Mouse (Mus musculus): ENCODE measurements around the gene Cfap157. TPM values are rescaled to one million over a fixed set of nuclear protein-coding genes. Genes with fewer than 3 reads are reported as not detected.

Gene Cfap157
- polyA plus RNA-seq (2015; fragmentation: Nextera tagmentation; extraction: Ambion mirVana) = 0.25 TPM in 1 of 2 replicates, not detected in the other

DNA sequence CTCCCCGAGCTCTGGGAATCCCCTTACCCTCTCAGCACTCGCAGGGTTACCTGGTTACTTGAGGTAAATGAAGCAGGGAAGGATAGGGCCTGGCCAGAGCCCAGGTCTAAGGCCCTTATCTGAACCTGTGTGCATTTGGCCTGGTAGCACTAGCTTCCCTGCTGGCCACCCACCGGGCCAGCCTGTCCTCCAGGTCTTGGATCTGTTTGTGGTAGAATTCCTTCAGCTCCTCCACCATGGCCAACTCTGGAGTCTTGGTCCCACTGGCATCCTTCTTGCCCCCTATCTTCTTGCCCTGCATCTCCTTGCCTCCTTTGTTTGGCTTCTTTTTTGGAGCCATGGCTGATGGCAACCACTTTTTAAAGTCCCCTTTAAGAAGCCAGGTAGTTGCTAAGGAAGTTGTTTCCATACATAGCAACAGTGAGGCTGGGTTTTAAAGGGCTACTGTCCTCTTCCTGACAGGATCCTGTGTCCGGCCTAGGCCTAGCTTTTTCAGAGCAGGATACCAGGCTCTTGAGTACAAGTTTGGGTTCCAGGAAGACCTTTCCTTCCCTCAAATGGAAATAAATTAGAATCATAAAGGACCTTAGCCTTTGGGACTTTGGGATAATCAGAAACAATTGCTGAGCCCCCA is at the start of gene Cfap157:
Gene Cfap157, minus strand, starts transcription at position 381 of the 634 bp plus-strand sequence.
- TF ChIP-seq EP300 (IDR thresholded peaks at IDR 0.05; ENCODE audit: low read depth) (no peak), CTCF (IDR thresholded peaks at IDR 0.05; ENCODE audit: low read depth) (no peak)
- H3K9me3 ChIP-seq (ENCODE audit: low read length) = no peaks in the 10 kb centered on the region
- H3K27me3 ChIP-seq (ENCODE audit: insufficient read depth, low read length) = no peaks in the 10 kb centered on the region
- no peak within 1 kb of the TSS for H3K9ac ChIP-seq (replicated peaks)
- no peak within 1 kb of the TSS for H3K4me3 ChIP-seq (ENCODE audit: low read depth, low read length)
- no peak within 1 kb of the TSS for H3K4me2 ChIP-seq (ENCODE audit: low read depth, low read length)
- H3K4me1 ChIP-seq (ENCODE audit: insufficient read depth) = no peaks in the 10 kb centered on the region
- H3K27ac ChIP-seq (ENCODE audit: low read depth) = no peak within 1 kb of the TSS
- ATAC-seq = 0 out of 2 replicates have a peak, but pooled peaks have one; percentile 33
- WGBS (ENCODE audit: insufficient replicate concordance) = 56% methylated on average over 4 of the region's 4 CpGs
- H3K36me3 ChIP-seq (replicated peaks; ENCODE audit: insufficient read depth, low read length) = no peaks in the 10 kb centered on the region
- DNase-seq = no peak

DNA sequence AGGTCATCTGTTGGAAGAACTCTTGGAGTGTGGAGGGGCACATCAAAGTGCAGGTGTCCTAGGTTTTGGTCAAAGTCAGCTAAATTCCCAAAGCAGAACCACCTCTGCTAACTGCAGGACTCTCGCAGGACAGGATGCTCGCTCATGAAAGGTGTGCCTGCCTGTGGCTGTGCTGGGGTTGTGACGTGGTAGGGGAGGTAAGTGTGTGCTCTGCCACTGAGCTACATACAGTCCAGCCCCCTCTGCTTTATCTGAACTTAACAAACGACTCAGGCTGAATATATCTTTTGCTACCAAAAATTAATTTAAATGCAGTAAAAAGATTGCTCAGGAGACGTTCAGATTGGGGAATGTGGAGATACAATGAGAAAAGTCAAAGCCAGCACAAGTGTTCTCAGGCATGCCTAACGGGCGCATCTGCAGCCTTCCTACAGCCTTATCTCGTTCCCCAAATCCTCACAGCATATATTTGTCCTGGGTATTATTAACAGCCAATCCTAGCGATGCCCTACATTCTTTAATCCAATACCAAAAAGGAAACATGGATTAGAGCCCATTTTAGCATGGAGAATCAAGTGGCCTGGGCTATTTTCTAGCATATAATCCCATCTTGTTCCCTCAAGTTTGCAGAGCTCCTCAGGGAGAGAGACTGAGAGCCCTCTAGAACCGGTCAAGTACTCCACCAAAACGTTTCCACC is 44.9 kb upstream of the Cfap157 start:
- Histone ChIP-seq H3K27ac (ENCODE audit: low read depth) (no peak overlapping the region), H3K27me3 (ENCODE audit: insufficient read depth, low read length) (no peaks in the 10 kb centered on the region), H3K36me3 (replicated peaks; ENCODE audit: insufficient read depth, low read length) (no peaks in the 10 kb centered on the region), H3K4me2 (ENCODE audit: low read depth, low read length) (no peak overlapping the region), H3K9me3 (ENCODE audit: low read length) (no peaks in the 10 kb centered on the region), H3K4me3 (ENCODE audit: low read depth, low read length) (no peak overlapping the region), H3K4me1 (ENCODE audit: insufficient read depth) (no peaks in the 10 kb centered on the region; the same call in 1 of the 2 replicates), H3K9ac (replicated peaks) (no peak overlapping the region)
- TF ChIP-seq CTCF (IDR thresholded peaks at IDR 0.05; ENCODE audit: low read depth) (no peak), EP300 (IDR thresholded peaks at IDR 0.05; ENCODE audit: low read depth) (no peak)
- ATAC-seq (no peak), DNase-seq (no peak)
- 54% methylated on average over 11 of the region's 11 CpGs for WGBS (ENCODE audit: insufficient replicate concordance)

DNA sequence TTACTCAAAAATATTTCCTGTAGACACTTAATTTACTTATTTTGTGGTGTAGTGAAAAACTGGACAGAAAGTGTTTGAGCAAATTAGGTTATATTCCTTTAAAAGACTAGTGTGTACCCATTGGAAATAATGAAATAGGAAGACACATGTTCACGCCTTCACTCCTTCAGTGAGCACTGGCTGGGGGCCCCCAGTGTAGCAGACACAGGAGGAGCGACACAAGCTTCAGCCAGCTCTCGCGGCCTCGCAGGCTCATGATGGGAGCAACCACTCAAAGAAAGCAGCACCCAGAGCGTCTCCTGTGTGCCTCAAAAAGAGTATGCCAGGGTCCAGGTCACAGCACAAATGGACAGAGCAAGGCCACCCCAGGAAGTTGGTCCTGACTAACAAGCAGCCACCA is 41.6 kb upstream of the Cfap157 start:
- Histone ChIP-seq H3K4me2 (ENCODE audit: low read depth, low read length) (no peak overlapping the region), H3K9me3 (ENCODE audit: low read length) (no peaks in the 10 kb centered on the region), H3K27ac (ENCODE audit: low read depth) (no peak overlapping the region), H3K27me3 (ENCODE audit: insufficient read depth, low read length) (no peaks in the 10 kb centered on the region), H3K36me3 (replicated peaks; ENCODE audit: insufficient read depth, low read length) (no peaks in the 10 kb centered on the region), H3K4me3 (ENCODE audit: low read depth, low read length) (no peak overlapping the region), H3K9ac (replicated peaks) (no peak overlapping the region), H3K4me1 (ENCODE audit: insufficient read depth) (peaks cover 2% of the 10 kb centered on the region; the same call in 1 of the 2 replicates)
- WGBS (ENCODE audit: insufficient replicate concordance) = 74% methylated on average over 6 of the region's 6 CpGs
- DNase-seq (no peak), ATAC-seq (no peak)
- no peak for TF ChIP-seq EP300 (IDR thresholded peaks at IDR 0.05; ENCODE audit: low read depth)
- no peak for TF ChIP-seq CTCF (IDR thresholded peaks at IDR 0.05; ENCODE audit: low read depth)

DNA sequence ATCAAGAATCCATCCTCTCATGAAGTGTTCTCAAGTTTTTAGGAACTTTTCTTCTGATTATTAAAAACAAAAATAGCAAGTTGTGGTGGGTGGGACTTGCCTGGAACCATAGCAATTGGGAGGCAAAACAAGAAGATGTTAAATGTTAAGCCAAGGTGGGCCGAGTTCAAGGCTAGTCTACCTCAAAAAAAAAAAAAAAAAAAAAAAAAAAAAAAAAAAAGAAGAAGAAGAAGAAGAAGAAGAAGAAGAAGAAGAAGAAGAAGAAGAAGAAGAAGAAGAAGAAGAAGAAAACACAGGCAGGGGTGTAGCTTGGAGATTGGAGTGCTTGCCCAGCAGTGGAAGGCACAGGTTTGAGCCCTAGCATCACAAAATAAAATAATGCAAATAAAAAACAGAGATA is 40.5 kb upstream of the Cfap157 start:
- 64% methylated on average over 1 of the region's 1 CpGs for WGBS (ENCODE audit: insufficient replicate concordance)

DNA sequence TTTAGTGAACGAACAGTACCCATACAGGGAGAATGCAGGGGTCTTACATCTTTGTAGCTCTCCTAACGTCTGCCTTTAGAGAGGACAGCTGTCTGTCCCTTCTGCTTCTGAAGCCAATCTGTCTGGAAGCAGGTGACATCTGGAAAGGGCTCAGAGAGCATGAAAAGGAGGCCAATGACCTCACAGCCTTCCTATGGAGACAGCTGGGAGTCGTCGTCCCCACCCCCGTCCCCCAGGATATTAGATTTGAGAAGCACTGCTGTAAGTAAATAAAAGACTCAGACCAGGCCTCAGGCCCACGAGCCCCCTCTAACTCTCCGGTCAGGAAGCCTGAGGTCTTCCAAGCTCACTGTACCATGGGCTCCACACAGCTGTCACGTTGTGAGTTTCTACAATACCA is 40.0 kb upstream of the Cfap157 start:
- Histone ChIP-seq H3K27ac (ENCODE audit: low read depth) (peak overlapping the region; percentile 71), H3K4me1 (ENCODE audit: insufficient read depth) (peaks cover 2% of the 10 kb centered on the region; the same call in 1 of the 2 replicates), H3K4me3 (ENCODE audit: low read depth, low read length) (no peak overlapping the region), H3K27me3 (ENCODE audit: insufficient read depth, low read length) (no peaks in the 10 kb centered on the region), H3K9me3 (ENCODE audit: low read length) (no peaks in the 10 kb centered on the region), H3K4me2 (ENCODE audit: low read depth, low read length) (no peak overlapping the region), H3K9ac (replicated peaks) (no peak overlapping the region), H3K36me3 (replicated peaks; ENCODE audit: insufficient read depth, low read length) (no peaks in the 10 kb centered on the region)
- 56% methylated on average over 8 of the region's 8 CpGs for WGBS (ENCODE audit: insufficient replicate concordance)
- TF ChIP-seq EP300 (IDR thresholded peaks at IDR 0.05; ENCODE audit: low read depth) (no peak), CTCF (IDR thresholded peaks at IDR 0.05; ENCODE audit: low read depth) (no peak)
- DNase-seq (no peak), ATAC-seq (no peak)

More for the DNA sequence above, 40.5 kb upstream of the Cfap157 start:
- TF ChIP-seq EP300 (IDR thresholded peaks at IDR 0.05; ENCODE audit: low read depth) = no peak
- no peak for TF ChIP-seq CTCF (IDR thresholded peaks at IDR 0.05; ENCODE audit: low read depth)
- Histone ChIP-seq H3K4me3 (ENCODE audit: low read depth, low read length) (no peak overlapping the region), H3K9ac (replicated peaks) (no peak overlapping the region), H3K4me2 (ENCODE audit: low read depth, low read length) (no peak overlapping the region), H3K36me3 (replicated peaks; ENCODE audit: insufficient read depth, low read length) (no peaks in the 10 kb centered on the region), H3K27ac (ENCODE audit: low read depth) (peak overlapping the region; percentile 71), H3K4me1 (ENCODE audit: insufficient read depth) (peaks cover 2% of the 10 kb centered on the region; the same call in 1 of the 2 replicates), H3K9me3 (ENCODE audit: low read length) (no peaks in the 10 kb centered on the region), H3K27me3 (ENCODE audit: insufficient read depth, low read length) (no peaks in the 10 kb centered on the region)
- DNase-seq (no peak), ATAC-seq (no peak)

DNA sequence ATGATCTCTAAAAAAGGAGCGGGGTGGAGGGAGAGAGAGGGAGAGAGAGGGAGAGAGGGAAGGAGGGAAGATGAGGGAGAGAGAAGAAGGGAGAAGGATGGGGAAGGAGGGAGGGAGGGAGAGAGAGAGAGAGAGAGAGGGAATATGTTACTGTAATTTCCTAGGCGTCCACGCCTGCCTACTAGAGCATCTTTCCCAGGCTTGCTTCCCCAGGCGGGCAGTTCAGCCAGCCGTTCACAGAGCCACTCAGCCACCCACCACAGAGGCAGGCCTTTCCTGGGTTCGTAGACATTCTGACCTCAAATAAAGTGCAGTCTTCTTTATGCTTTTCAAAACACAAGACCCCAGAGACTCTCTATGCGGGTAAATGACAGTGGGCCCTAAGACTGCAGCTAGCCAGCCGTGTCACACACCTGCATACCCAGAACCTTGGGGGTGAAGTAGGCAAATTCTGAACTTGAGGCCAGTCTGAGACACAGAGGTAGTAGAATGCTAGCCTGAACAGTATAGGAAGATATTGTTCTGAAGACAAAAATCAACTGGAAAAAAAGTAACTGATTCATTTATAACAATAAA is 39.4 kb upstream of the Cfap157 start:
- no peaks in the 10 kb centered on the region for H3K36me3 ChIP-seq (replicated peaks; ENCODE audit: insufficient read depth, low read length)
- ATAC-seq = peak; percentile 31; the same call in 1 of the 2 replicates
- DNase-seq = no peak
- no peaks in the 10 kb centered on the region for H3K27me3 ChIP-seq (ENCODE audit: insufficient read depth, low read length)
- no peak overlapping the region for H3K4me2 ChIP-seq (ENCODE audit: low read depth, low read length)
- no peak overlapping the region for H3K9ac ChIP-seq (replicated peaks)
- no peaks in the 10 kb centered on the region for H3K9me3 ChIP-seq (ENCODE audit: low read length)
- peak overlapping the region; percentile 71; the same call in 1 of the 2 replicates for H3K27ac ChIP-seq (ENCODE audit: low read depth)
- 68% methylated on average over 8 of the region's 8 CpGs for WGBS (ENCODE audit: insufficient replicate concordance)
- no peak overlapping the region for H3K4me3 ChIP-seq (ENCODE audit: low read depth, low read length)
- H3K4me1 ChIP-seq (ENCODE audit: insufficient read depth) = peaks cover 2% of the 10 kb centered on the region; the same call in 1 of the 2 replicates
- no peak for TF ChIP-seq CTCF (IDR thresholded peaks at IDR 0.05; ENCODE audit: low read depth)
- no peak for TF ChIP-seq EP300 (IDR thresholded peaks at IDR 0.05; ENCODE audit: low read depth)

Data from liver, postnatal 0 days (tissue).